Mouse (Mus musculus) bone marrow, adult 2 months (tissue): ENCODE measurements around the gene Fbxo36. TPM values are rescaled to one million over a fixed set of nuclear protein-coding genes. Genes with fewer than 3 reads are reported as not detected.
A peak's percentile ranks its signal among the peaks of the same experiment; 100 is the strongest.

Experiments
- H3K27ac ChIP-seq: fragments of 200-500 bp; 2 replicates; pipeline ENCODE4 v1.5.1; 2012; ENCODE audit warnings: low read depth, mild to moderate bottlenecking, control low read depth, inconsistent platforms, low read length; ENCODE audit not compliant: control insufficient read depth, poor library complexity, insufficient read depth
- H3K4me1 ChIP-seq: fragments of 200-500 bp; 2 replicates; pipeline ENCODE4 v1.6.1; 2011; ENCODE audit warnings: low read length; ENCODE audit not compliant: control insufficient read depth, insufficient read depth
- H3K4me3 ChIP-seq: fragments of 200-500 bp; replicated peaks from 2 replicates; pipeline ENCODE3; 2011; ENCODE audit warnings: mild to moderate bottlenecking, low read depth, low read length, control low read depth; ENCODE audit not compliant: control insufficient read depth
- CTCF ChIP-seq: fragments of 200-500 bp; IDR thresholded peaks from 2 replicates; pipeline ENCODE4 v1.5.1; 2011; ENCODE audit warnings: low read length, control low read depth; ENCODE audit not compliant: control insufficient read depth, insufficient read depth
- POLR2A ChIP-seq: fragments of 200-500 bp; IDR thresholded peaks from 2 replicates; pipeline ENCODE4 v1.6.1; 2011; ENCODE audit warnings: low read depth, mild to moderate bottlenecking, control low read depth, low read length, borderline replicate concordance; ENCODE audit not compliant: control insufficient read depth
- WGBS: fragments of 180-500 bp; shearing (Covaris S2); methylation state at CpG from one replicate; pipeline ENCODE4 v1.1.7; 2018; 5-methylcytosine and 5-hydroxymethylcytosine counted together
- polyA plus RNA-seq: library from polyadenylated mRNA; stranded (reverse); fragments of >200 nt; gene quantifications from 2 replicates; pipeline ENCODE4 v1.2.4, GENCODE M21; 2011; ENCODE audit warnings: low replicate concordance; ENCODE audit not compliant: missing spikeins, insufficient read depth, insufficient read length

The Fbxo36 gene
- polyA plus RNA-seq, result 1.7 and 5.5 TPM in 2 replicates

DNA sequence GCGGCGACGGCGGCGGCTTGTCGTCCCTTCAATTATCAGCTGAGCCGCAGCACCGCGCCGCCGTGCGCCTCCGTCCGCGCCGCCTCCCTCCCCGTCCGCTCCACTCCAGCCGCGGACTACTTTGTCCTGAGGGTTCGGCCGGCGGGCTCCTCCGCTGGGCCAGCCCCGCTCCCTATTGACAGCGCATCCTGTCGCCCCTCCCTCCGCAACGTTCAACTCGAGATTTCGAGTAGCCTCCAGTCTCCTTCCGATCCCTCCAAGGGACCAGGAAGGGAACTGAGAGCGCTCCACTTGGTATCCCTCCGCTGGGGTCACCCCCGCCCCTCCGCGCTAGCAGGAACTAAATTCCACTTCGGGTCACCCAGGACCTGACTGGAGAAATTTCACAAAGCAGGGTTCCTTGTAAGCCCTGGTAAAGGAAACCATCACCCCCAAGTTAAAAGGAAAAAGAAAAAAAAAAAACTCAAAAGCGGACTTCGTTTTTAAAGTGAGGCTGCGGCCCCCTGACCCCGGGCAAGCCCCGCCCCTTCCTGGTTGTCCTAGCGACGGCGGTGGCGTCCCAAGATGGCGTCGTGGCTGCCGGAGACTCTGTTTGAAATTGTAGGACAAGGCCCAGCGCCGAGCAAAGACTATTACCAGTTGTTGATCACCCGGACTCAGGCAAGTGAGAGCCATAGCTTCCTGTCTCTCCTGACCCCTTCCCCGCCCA lies at the start of gene Fbxo36:
Gene Fbxo36, plus strand, starts transcription at position 533 of the 709 bp plus-strand sequence.
- WGBS, result under 1% methylated on average over 54 of the region's 54 CpGs
- Histone ChIP-seq H3K27ac (peak within 1 kb of the TSS; percentile 78), H3K4me1 (no peaks in the 10 kb centered on the region), H3K4me3 (peak within 1 kb of the TSS; percentile 93)
- TF ChIP-seq CTCF (no peak; the same call in 1 of the 2 replicates), POLR2A (peak; percentile 51; the same call in 1 of the 2 replicates)

DNA sequence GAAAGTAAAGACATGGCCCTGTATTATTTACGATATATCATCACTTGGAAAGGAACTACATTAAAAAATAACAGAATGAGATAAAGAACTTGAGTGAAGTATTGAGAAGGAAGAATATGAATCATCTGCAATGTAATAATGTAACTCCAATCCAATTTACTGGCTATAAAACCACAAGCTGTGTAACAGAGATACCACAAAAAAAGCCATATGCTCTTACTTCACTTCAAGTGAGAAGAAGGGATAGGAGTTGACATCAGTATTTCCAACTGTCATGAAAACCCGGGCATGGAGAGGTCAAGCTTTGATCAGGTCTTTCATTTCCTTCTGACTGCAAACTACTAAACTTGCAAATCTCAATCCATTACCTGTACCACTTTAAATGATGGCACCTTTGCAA lies 48.2 kb upstream of the Fbxo36 start:
- TF ChIP-seq POLR2A, result no peak
- Histone ChIP-seq H3K4me1 (no peaks in the 10 kb centered on the region), H3K4me3 (no peak overlapping the region), H3K27ac (no peak overlapping the region)
- 60% methylated on average over 2 of the region's 2 CpGs for WGBS

DNA sequence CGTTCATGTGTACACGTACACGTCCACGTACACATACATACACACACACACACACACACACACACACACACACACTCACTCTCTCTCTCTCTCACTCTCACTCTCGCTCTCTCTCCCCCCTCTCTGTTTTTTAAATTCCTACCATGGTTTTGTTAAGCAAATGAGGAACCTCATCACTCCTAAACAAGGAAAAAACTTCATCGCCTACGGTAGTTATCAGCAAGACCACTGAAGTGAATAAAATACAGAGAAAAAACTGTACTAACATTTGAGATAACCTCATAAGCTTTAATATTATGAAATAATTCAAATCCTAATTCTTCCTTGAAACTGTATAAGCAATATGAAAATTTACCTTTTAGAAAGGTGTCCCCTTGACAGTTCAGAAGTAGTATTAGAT lies 44.3 kb upstream of the Fbxo36 start:
- TF ChIP-seq CTCF (no peak), POLR2A (no peak)
- H3K4me3 ChIP-seq, result no peak overlapping the region
- 90% methylated on average over 7 of the region's 7 CpGs for WGBS
- H3K4me1 ChIP-seq, result no peaks in the 10 kb centered on the region
- H3K27ac ChIP-seq, result no peak overlapping the region

DNA sequence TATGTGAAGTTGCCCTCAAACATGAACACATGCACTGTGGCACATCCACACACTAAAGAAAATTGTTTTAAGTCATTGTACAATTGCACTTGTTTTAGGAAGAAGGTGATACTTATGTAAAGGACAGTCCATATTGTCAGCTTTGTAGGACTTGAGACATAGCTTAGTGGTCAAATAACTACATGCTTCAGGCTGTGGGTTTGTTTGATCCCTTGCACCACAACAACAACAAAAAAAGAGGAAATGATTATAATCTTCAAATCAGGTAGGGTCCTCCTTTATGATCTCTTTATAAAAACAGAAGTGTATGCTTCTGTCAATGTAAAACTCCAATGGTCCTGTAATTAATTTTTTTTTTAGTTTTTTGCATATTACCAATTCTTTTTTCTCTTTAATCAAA lies 40.5 kb upstream of the Fbxo36 start:
- TF ChIP-seq CTCF (no peak), POLR2A (no peak)
- no peaks in the 10 kb centered on the region for H3K4me1 ChIP-seq
- H3K27ac ChIP-seq, result no peak overlapping the region
- H3K4me3 ChIP-seq, result no peak overlapping the region

DNA sequence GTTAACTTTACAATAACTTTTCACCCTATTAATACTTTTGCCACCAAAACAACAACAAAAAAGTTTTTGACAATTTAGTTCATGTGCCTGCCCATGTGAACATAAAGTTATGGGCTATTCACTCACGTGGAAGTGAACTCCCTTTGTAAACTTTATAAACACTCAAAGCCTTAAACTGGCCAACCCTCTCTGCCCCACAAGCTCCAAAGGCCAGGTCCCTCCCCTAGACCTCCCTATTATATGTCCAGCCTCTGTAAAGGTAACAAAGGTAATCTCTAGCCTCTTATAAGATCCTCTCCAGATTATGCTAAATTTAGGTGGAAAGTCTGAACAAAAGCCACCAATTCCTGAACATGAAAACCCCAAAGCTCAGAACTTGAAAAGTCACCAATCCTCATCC lies 35.9 kb upstream of the Fbxo36 start:
- WGBS, result 89% methylated on average over 1 of the region's 1 CpGs
- Histone ChIP-seq H3K27ac (no peak overlapping the region), H3K4me3 (no peak overlapping the region), H3K4me1 (no peaks in the 10 kb centered on the region)
- no peak for TF ChIP-seq CTCF
- TF ChIP-seq POLR2A, result no peak

DNA sequence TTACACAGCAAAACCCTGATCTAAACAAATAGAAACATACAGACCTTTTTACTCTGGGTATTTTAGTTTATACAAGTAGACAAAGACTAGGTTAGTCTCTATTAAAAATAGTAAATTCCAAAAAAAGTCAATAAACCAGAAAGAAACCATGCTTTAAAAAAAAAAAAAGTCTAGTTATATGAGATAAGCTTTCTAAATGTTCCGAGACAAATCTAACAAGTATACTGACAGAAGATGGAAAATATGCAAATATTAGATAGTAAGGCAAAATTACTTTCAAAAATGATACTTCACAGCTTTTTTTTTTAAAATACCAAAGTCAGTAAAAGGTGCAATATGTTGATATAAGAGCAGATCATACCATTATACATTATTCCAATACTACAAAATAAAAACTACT lies 22.0 kb upstream of the Fbxo36 start:
- H3K4me3 ChIP-seq, result no peak overlapping the region
- no peak overlapping the region for H3K27ac ChIP-seq
- WGBS, result 57% methylated on average over 1 of the region's 1 CpGs
- no peaks in the 10 kb centered on the region for H3K4me1 ChIP-seq
- TF ChIP-seq CTCF (no peak), POLR2A (no peak)

DNA sequence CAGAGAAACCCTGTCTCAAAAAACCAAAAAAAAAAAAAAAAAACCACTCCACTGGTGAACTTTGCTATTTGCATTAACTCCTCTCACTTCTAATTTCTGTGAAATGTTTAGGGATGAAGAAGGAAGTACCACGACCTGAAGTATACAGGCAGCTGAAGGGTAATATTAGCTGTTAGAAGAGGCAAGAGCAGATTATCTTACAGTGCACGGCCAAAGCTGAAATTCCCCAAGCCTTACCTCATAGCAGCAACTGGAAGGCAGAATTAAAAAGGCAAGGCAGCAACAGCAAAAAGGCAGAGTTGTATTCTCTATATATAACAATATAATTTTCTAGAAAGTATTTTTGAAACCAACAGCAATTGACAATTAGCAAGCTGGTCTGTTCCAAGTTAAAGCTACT lies 14.6 kb upstream of the Fbxo36 start:
- 43% methylated on average over 2 of the region's 2 CpGs for WGBS
- TF ChIP-seq POLR2A (no peak), CTCF (no peak)
- no peak overlapping the region for H3K27ac ChIP-seq

DNA sequence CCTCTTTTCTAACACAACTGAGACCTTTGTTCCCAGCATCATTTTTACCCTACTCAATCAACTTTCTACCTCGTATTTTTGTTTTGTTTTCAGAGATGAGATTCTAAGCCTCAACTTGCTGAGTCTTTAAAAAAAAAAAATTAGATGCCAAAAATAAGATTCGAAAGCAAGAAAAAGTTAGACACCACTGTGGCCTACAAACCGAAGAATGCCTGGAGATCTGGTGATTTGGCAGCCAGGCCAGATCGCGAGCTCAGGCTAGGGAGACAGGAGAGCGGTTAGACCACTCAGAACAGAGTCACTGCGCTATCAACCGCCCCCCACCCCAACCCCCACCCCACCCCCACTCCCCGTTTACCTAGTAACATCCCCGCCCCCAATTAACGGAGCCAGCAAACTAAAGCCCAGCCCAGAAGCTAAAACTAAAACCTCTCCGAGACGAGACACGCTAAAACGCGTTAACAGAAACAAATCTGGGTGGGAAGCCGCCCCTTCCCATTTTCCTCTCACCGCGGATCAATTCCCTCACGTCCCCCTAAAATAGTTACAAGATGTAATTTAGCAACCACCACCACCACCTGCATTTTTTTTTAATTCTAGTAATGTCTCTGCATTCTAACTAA lies 2.0 kb upstream of the Fbxo36 start:
- H3K27ac ChIP-seq, result no peak overlapping the region
- H3K4me1 ChIP-seq, result no peaks in the 10 kb centered on the region
- 3% methylated on average over 20 of the region's 20 CpGs for WGBS

More for the DNA sequence above, 14.6 kb upstream of the Fbxo36 start:
- Histone ChIP-seq H3K4me3 (no peak overlapping the region), H3K4me1 (no peaks in the 10 kb centered on the region)

More for the DNA sequence above, 2.0 kb upstream of the Fbxo36 start:
- no peak for TF ChIP-seq POLR2A
- TF ChIP-seq CTCF, result no peak
- H3K4me3 ChIP-seq, result peak overlapping the region; percentile 30
